Mouse (Mus musculus): ENCODE data around the gene Cope. TPM values are rescaled to one million over a fixed set of nuclear protein-coding genes. Genes with fewer than 3 reads are reported as not detected.
A peak's percentile ranks its signal among the peaks of the same experiment; 100 is the strongest.

Gene Cope
- polyA plus RNA-seq, 1 experiment, result 34.2 TPM

GRCm38 (mm10) chr8:70274350-70274749 lies 28.0 kb upstream of the Cope start:
- TF ChIP-seq TAL1 (IDR thresholded peaks at IDR 0.05; ENCODE audit: low read length) (no peak), GATA1 (IDR thresholded peaks at IDR 0.05; ENCODE audit: low read length) (no peak)
- peaks cover 4% of the 10 kb centered on the region for H3K27me3 ChIP-seq (ENCODE audit: control insufficient read depth)
- H3K9me3 ChIP-seq (ENCODE audit: control insufficient read depth, low read length), result no peaks in the 10 kb centered on the region
- H3K4me1 ChIP-seq (ENCODE audit: control insufficient read depth), result peaks cover 53% of the 10 kb centered on the region
- H3K4me3 ChIP-seq (replicated peaks), result no peak overlapping the region
- no peaks in the 10 kb centered on the region for H3K36me3 ChIP-seq (ENCODE audit: control insufficient read depth)

GRCm38 (mm10) chr8:70276476-70276875 lies 25.8 kb upstream of the Cope start:
- Histone ChIP-seq H3K4me1 (ENCODE audit: control insufficient read depth) (peaks cover 52% of the 10 kb centered on the region), H3K36me3 (ENCODE audit: control insufficient read depth) (no peaks in the 10 kb centered on the region), H3K27me3 (ENCODE audit: control insufficient read depth) (peaks cover 4% of the 10 kb centered on the region), H3K4me3 (replicated peaks) (no peak overlapping the region), H3K9me3 (ENCODE audit: control insufficient read depth, low read length) (no peaks in the 10 kb centered on the region)
- no peak for TF ChIP-seq TAL1 (IDR thresholded peaks at IDR 0.05; ENCODE audit: low read length)
- no peak for TF ChIP-seq GATA1 (IDR thresholded peaks at IDR 0.05; ENCODE audit: low read length)

- TF ChIP-seq TAL1 (IDR thresholded peaks at IDR 0.05; ENCODE audit: low read length), result no peak
- TF ChIP-seq GATA1 (IDR thresholded peaks at IDR 0.05; ENCODE audit: low read length), result no peak
- peaks cover 46% of the 10 kb centered on the region for H3K4me1 ChIP-seq (ENCODE audit: control insufficient read depth)
- H3K27me3 ChIP-seq (ENCODE audit: control insufficient read depth), result peaks cover 15% of the 10 kb centered on the region
- no peaks in the 10 kb centered on the region for H3K36me3 ChIP-seq (ENCODE audit: control insufficient read depth)
- H3K9me3 ChIP-seq (ENCODE audit: control insufficient read depth, low read length), result no peaks in the 10 kb centered on the region
- H3K4me3 ChIP-seq (replicated peaks), result no peak overlapping the region
Measured at GRCm38 (mm10) chr8:70278175-70278574, 24.1 kb upstream of the Cope start.

- TF ChIP-seq TAL1 (IDR thresholded peaks at IDR 0.05; ENCODE audit: low read length) (no peak), GATA1 (IDR thresholded peaks at IDR 0.05; ENCODE audit: low read length) (no peak)
- H3K36me3 ChIP-seq (ENCODE audit: control insufficient read depth), result no peaks in the 10 kb centered on the region
- peaks cover 45% of the 10 kb centered on the region for H3K4me1 ChIP-seq (ENCODE audit: control insufficient read depth)
- no peak overlapping the region for H3K4me3 ChIP-seq (replicated peaks)
- H3K27me3 ChIP-seq (ENCODE audit: control insufficient read depth), result peaks cover 23% of the 10 kb centered on the region
- H3K9me3 ChIP-seq (ENCODE audit: control insufficient read depth, low read length), result no peaks in the 10 kb centered on the region
Measured at GRCm38 (mm10) chr8:70279266-70279665, 23.1 kb upstream of the Cope start.

- Histone ChIP-seq H3K27me3 (ENCODE audit: control insufficient read depth) (peaks cover 26% of the 10 kb centered on the region), H3K36me3 (ENCODE audit: control insufficient read depth) (no peaks in the 10 kb centered on the region; the same call in 1 of the 2 replicates), H3K4me1 (ENCODE audit: control insufficient read depth) (peaks cover 44% of the 10 kb centered on the region), H3K4me3 (replicated peaks) (no peak overlapping the region), H3K9me3 (ENCODE audit: control insufficient read depth, low read length) (no peaks in the 10 kb centered on the region)
- no peak for TF ChIP-seq GATA1 (IDR thresholded peaks at IDR 0.05; ENCODE audit: low read length)
- TF ChIP-seq TAL1 (IDR thresholded peaks at IDR 0.05; ENCODE audit: low read length), result no peak
Measured at GRCm38 (mm10) chr8:70281001-70281400, 21.3 kb upstream of the Cope start.

GRCm38 (mm10) chr8:70282603-70283135 lies 19.6 kb upstream of the Cope start, which contains the start of gene Homer3:
Gene Homer3 (plus strand): TSS chr8:70282827.
- H3K36me3 ChIP-seq (ENCODE audit: control insufficient read depth), result peaks cover 2% of the 10 kb centered on the region; the same call in 1 of the 2 replicates
- no peak for TF ChIP-seq TAL1 (IDR thresholded peaks at IDR 0.05; ENCODE audit: low read length)
- TF ChIP-seq GATA1 (IDR thresholded peaks at IDR 0.05; ENCODE audit: low read length), result no peak
- H3K4me1 ChIP-seq (ENCODE audit: control insufficient read depth), result peaks cover 29% of the 10 kb centered on the region
- peaks cover 26% of the 10 kb centered on the region for H3K27me3 ChIP-seq (ENCODE audit: control insufficient read depth)
- peaks cover 7% of the 10 kb centered on the region for H3K9me3 ChIP-seq (ENCODE audit: control insufficient read depth, low read length)
- H3K4me3 ChIP-seq (replicated peaks), result peak within 1 kb of the TSS; percentile 70

- peaks cover 7% of the 10 kb centered on the region for H3K9me3 ChIP-seq (ENCODE audit: control insufficient read depth, low read length)
- no peak for TF ChIP-seq GATA1 (IDR thresholded peaks at IDR 0.05; ENCODE audit: low read length)
- no peak for TF ChIP-seq TAL1 (IDR thresholded peaks at IDR 0.05; ENCODE audit: low read length)
- peaks cover 25% of the 10 kb centered on the region for H3K4me1 ChIP-seq (ENCODE audit: control insufficient read depth)
- peaks cover 2% of the 10 kb centered on the region; the same call in 1 of the 2 replicates for H3K36me3 ChIP-seq (ENCODE audit: control insufficient read depth)
- peaks cover 23% of the 10 kb centered on the region for H3K27me3 ChIP-seq (ENCODE audit: control insufficient read depth)
- peak overlapping the region; percentile 70 for H3K4me3 ChIP-seq (replicated peaks)
Measured at GRCm38 (mm10) chr8:70283136-70284077, 18.9 kb upstream of the Cope start.

GRCm38 (mm10) chr8:70284421-70284820 lies 17.9 kb upstream of the Cope start:
- Histone ChIP-seq H3K4me3 (replicated peaks) (no peak overlapping the region), H3K27me3 (ENCODE audit: control insufficient read depth) (peaks cover 22% of the 10 kb centered on the region), H3K36me3 (ENCODE audit: control insufficient read depth) (peaks cover 2% of the 10 kb centered on the region; the same call in 1 of the 2 replicates), H3K9me3 (ENCODE audit: control insufficient read depth, low read length) (peaks cover 7% of the 10 kb centered on the region), H3K4me1 (ENCODE audit: control insufficient read depth) (peaks cover 20% of the 10 kb centered on the region)
- no peak for TF ChIP-seq GATA1 (IDR thresholded peaks at IDR 0.05; ENCODE audit: low read length)
- no peak for TF ChIP-seq TAL1 (IDR thresholded peaks at IDR 0.05; ENCODE audit: low read length)

- peaks cover 20% of the 10 kb centered on the region for H3K4me1 ChIP-seq (ENCODE audit: control insufficient read depth)
- no peak overlapping the region for H3K4me3 ChIP-seq (replicated peaks)
- H3K9me3 ChIP-seq (ENCODE audit: control insufficient read depth, low read length), result peaks cover 7% of the 10 kb centered on the region
- H3K27me3 ChIP-seq (ENCODE audit: control insufficient read depth), result peaks cover 22% of the 10 kb centered on the region
- peaks cover 2% of the 10 kb centered on the region; the same call in 1 of the 2 replicates for H3K36me3 ChIP-seq (ENCODE audit: control insufficient read depth)
- no peak for TF ChIP-seq GATA1 (IDR thresholded peaks at IDR 0.05; ENCODE audit: low read length)
- no peak for TF ChIP-seq TAL1 (IDR thresholded peaks at IDR 0.05; ENCODE audit: low read length)
Measured at GRCm38 (mm10) chr8:70285304-70285703, 17.0 kb upstream of the Cope start.
